Mouse (Mus musculus) inflammation-experienced regulatory T-cells, adult 16 weeks (primary cell): Measurements from ENCODE around the gene Apoc3. TPM values are rescaled to one million over a fixed set of nuclear protein-coding genes. Genes with fewer than 3 reads are reported as not detected.

ENCODE experiments used
- polyA plus RNA-seq: library from polyadenylated mRNA; unstranded; fragments of 100-300 nt; shearing (Covaris generic); gene quantifications from one replicate; pipeline ENCODE4 v1.2.1, GENCODE M21; 2017

Apoc3 gene
- not detected for polyA plus RNA-seq

DNA sequence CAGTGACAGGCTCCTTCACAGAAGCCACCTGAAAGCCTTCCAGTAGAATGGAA, at the start of gene Apoc3:
Gene Apoc3 (minus strand): TSS at position 41 of the 53 bp plus-strand sequence.

GRCm38 (mm10) chr9:46282631-46283436, 47.4 kb upstream of the Apoc3 start, which contains the start of gene Bud13:
Bud13 (plus strand) TSS chr9:46283008.

GRCm38 (mm10) chr9:46272677-46273454, 37.4 kb upstream of the Apoc3 start, which contains the start of gene Zpr1:
Zpr1 (plus strand) TSS chr9:46273064.

GRCm38 (mm10) chr9:46268343-46268873, 33.0 kb upstream of the Apoc3 start, which contains the start of gene Apoa5:
Apoa5 (plus strand) TSS chr9:46268633.

DNA sequence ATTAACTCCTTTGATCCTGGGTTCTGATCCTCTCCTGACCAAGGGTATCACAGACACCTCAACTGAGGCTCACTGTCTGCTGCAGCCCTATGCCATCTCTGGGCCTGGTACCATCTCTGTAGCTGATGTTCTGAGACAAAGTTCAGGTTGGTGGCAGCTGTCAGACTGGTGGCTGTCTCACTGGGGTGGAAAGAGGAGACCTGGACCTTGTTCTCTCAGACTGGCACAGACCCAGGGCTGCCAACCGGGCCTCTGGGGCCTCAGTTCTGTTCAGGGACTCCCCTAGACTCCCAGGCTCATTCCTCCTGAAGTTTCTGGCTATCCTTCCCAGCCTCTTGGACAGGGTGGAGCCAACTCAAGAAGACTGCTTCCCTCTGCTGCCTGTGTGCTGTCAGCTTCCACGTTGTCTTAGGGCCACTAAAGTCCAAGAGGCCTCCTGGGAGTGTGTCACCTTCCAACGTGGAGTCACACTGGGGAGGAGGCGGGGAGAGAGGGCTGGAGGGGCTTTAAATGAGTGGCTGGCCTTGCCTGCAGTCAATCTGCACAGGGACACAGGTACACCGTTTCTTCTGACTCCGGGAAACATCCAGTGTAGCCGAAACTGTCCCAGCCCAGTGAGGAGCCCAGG, 5.2 kb upstream of the Apoc3 start, which contains the start of gene Apoa4:
Gene Apoa4 (plus strand): TSS at position 171 of the 628 bp plus-strand sequence.

DNA sequence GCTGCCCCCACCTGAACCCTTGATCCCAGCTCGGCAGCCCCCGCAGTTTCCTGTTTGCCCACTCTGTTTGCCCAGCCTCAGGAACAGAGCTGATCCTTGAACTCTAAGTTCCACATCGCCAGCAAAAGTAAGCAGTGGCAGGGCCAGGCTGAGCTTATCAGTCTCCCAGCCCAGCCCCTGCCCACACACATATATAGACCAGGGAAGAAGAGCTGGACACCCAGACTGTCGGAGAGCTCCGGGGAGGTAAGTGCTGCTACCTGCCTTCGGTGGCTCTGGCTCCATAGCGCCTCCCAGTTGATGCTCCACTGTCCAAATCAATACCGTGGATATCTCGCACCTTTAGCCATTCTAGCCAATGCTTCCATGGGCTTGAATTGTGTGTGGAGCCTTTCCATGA, 6.9 kb downstream of the Apoc3 start, which contains the start of gene Apoa1:
Gene Apoa1 (plus strand): TSS at position 90 of the 400 bp plus-strand sequence.

Other genes starting within 250 kb of the Apoc3 start
- gene Pafah1b2, start 222.9 kb downstream of the Apoc3 start, polyA plus RNA-seq = 87.5 TPM
- 6.4 TPM for gene Sik3, start 222.8 kb downstream of the Apoc3 start, polyA plus RNA-seq
- not detected for gene Apoa1, start 7.1 kb downstream of the Apoc3 start, polyA plus RNA-seq
- not detected for gene Apoa4, start 5.1 kb upstream of the Apoc3 start, polyA plus RNA-seq
- gene Apoa5, start 33.0 kb upstream of the Apoc3 start, polyA plus RNA-seq = not detected
- gene Zpr1, start 37.4 kb upstream of the Apoc3 start, polyA plus RNA-seq = 101 TPM
- gene Bud13, start 47.4 kb upstream of the Apoc3 start, polyA plus RNA-seq = 28.6 TPM
- gene 4931429L15Rik, start 84.3 kb upstream of the Apoc3 start, polyA plus RNA-seq = not detected